Mouse (Mus musculus) ES-Bruce4 (cell line): ENCODE results near the gene Neto2. TPM values are rescaled to one million over a fixed set of nuclear protein-coding genes. Genes with fewer than 3 reads are reported as not detected.
A peak's percentile ranks its signal among the peaks of the same experiment; 100 is the strongest.

ENCODE experiments used
- H3K27ac ChIP-seq: 2 replicates; pipeline ENCODE4 v1.5.1; 2012; ENCODE audit warnings: low read length, inconsistent platforms; ENCODE audit not compliant: insufficient read depth
- H3K27me3 ChIP-seq: 2 replicates; pipeline ENCODE4 v1.6.1; 2012; ENCODE audit warnings: mild to moderate bottlenecking, low read length, inconsistent platforms; ENCODE audit not compliant: control insufficient read depth, poor library complexity, insufficient read depth, severe bottlenecking
- H3K36me3 ChIP-seq: 2 replicates; pipeline ENCODE4 v1.6.1; 2012; ENCODE audit warnings: inconsistent platforms, mild to moderate bottlenecking, low read length, moderate library complexity; ENCODE audit not compliant: control insufficient read depth, poor library complexity, insufficient read depth, severe bottlenecking
- H3K4me1 ChIP-seq: one replicate; pipeline ENCODE4 v1.8.1; 2011; ENCODE audit warnings: low read length; ENCODE audit not compliant: control insufficient read depth, insufficient read depth
- H3K4me3 ChIP-seq: 2 replicates; pipeline ENCODE4 v1.5.1; 2011; ENCODE audit warnings: low read depth, mild to moderate bottlenecking, low read length
- H3K9ac ChIP-seq: 2 replicates; pipeline ENCODE4 v1.6.1; 2012; ENCODE audit warnings: low read depth, mild to moderate bottlenecking, inconsistent platforms; ENCODE audit not compliant: poor library complexity, severe bottlenecking
- H3K9me3 ChIP-seq: replicated peaks from 2 replicates; pipeline ENCODE4 v1.6.1; 2012; ENCODE audit warnings: mild to moderate bottlenecking, low read length, inconsistent platforms; ENCODE audit not compliant: control insufficient read depth, poor library complexity, insufficient read depth, severe bottlenecking
- CTCF ChIP-seq: IDR thresholded peaks from one replicate; pipeline ENCODE4 v1.8.1; 2011; ENCODE audit warnings: low read depth, low read length
- EP300 ChIP-seq: IDR thresholded peaks from 2 replicates; pipeline ENCODE4 v1.6.1; 2011; ENCODE audit warnings: low read depth, low read length; ENCODE audit not compliant: insufficient read depth
- POLR2A ChIP-seq: IDR thresholded peaks from one replicate; pipeline ENCODE4 v1.8.1; 2011; ENCODE audit warnings: low read length; ENCODE audit not compliant: insufficient read depth
- polyA plus RNA-seq: library from polyadenylated mRNA; stranded (reverse); fragments of >200 nt; gene quantifications from 2 replicates; pipeline ENCODE4 v1.2.4, GENCODE M21; 2011; ENCODE audit warnings: low read depth; ENCODE audit not compliant: missing spikeins, insufficient read depth, insufficient read length

The Neto2 gene
- polyA plus RNA-seq, 1 experiment: 2.6 TPM

- Histone ChIP-seq H3K9ac (peak overlapping the region; percentile 19; the same call in 1 of the 2 replicates), H3K27me3 (no peaks in the 10 kb centered on the region), H3K4me3 (peak overlapping the region; percentile 33; the same call in 1 of the 2 replicates), H3K4me1 (peaks cover 3% of the 10 kb centered on the region), H3K27ac (no peak overlapping the region), H3K9me3 (no peaks in the 10 kb centered on the region), H3K36me3 (no peaks in the 10 kb centered on the region)
- TF ChIP-seq POLR2A (no peak), EP300 (no peak), CTCF (no peak)
Observed at GRCm38 (mm10) chr8:85606974-85607373, 93.8 kb downstream of the Neto2 start.

GRCm38 (mm10) chr8:85606561-85606960 lies 94.2 kb downstream of the Neto2 start:
- no peak overlapping the region for H3K27ac ChIP-seq
- H3K4me1 ChIP-seq: peaks cover 3% of the 10 kb centered on the region
- TF ChIP-seq POLR2A: no peak
- no peaks in the 10 kb centered on the region for H3K36me3 ChIP-seq
- H3K9ac ChIP-seq: peak overlapping the region; percentile 19; the same call in 1 of the 2 replicates
- H3K9me3 ChIP-seq: no peaks in the 10 kb centered on the region
- H3K4me3 ChIP-seq: no peak overlapping the region
- H3K27me3 ChIP-seq: no peaks in the 10 kb centered on the region

GRCm38 (mm10) chr8:85604201-85604600 lies 96.5 kb downstream of the Neto2 start:
- H3K36me3 ChIP-seq: no peaks in the 10 kb centered on the region
- no peak for TF ChIP-seq CTCF
- TF ChIP-seq EP300: no peak
- TF ChIP-seq POLR2A: no peak

GRCm38 (mm10) chr8:85603203-85603895 lies 97.4 kb downstream of the Neto2 start:
- H3K9ac ChIP-seq: peak overlapping the region; percentile 21; the same call in 1 of the 2 replicates
- peaks cover 3% of the 10 kb centered on the region for H3K4me1 ChIP-seq
- peak; percentile 69 for TF ChIP-seq CTCF
- no peak for TF ChIP-seq EP300
- TF ChIP-seq POLR2A: no peak
- no peaks in the 10 kb centered on the region for H3K36me3 ChIP-seq
- H3K27me3 ChIP-seq: no peaks in the 10 kb centered on the region
- H3K27ac ChIP-seq: peak overlapping the region; percentile 62
- H3K4me3 ChIP-seq: no peak overlapping the region
- no peaks in the 10 kb centered on the region for H3K9me3 ChIP-seq

More at GRCm38 (mm10) chr8:85604201-85604600, 96.5 kb downstream of the Neto2 start:
- Histone ChIP-seq H3K9me3 (no peaks in the 10 kb centered on the region), H3K4me1 (peaks cover 3% of the 10 kb centered on the region), H3K4me3 (no peak overlapping the region), H3K27ac (no peak overlapping the region), H3K9ac (no peak overlapping the region), H3K27me3 (no peaks in the 10 kb centered on the region)

GRCm38 (mm10) chr8:85602737-85603136 lies 98.0 kb downstream of the Neto2 start:
- H3K36me3 ChIP-seq: no peaks in the 10 kb centered on the region
- H3K27me3 ChIP-seq: no peaks in the 10 kb centered on the region
- H3K27ac ChIP-seq: peak overlapping the region; percentile 62
- H3K4me1 ChIP-seq: peaks cover 5% of the 10 kb centered on the region
- no peak overlapping the region for H3K4me3 ChIP-seq
- no peaks in the 10 kb centered on the region for H3K9me3 ChIP-seq
- H3K9ac ChIP-seq: peak overlapping the region; percentile 21; the same call in 1 of the 2 replicates
- TF ChIP-seq CTCF (no peak), EP300 (0 out of 2 replicates have a peak, but pooled peaks have one; percentile 66)

- Histone ChIP-seq H3K9me3 (no peaks in the 10 kb centered on the region), H3K4me3 (no peak overlapping the region), H3K36me3 (no peaks in the 10 kb centered on the region), H3K27me3 (no peaks in the 10 kb centered on the region), H3K4me1 (peaks cover 11% of the 10 kb centered on the region), H3K27ac (no peak overlapping the region), H3K9ac (no peak overlapping the region)
- TF ChIP-seq POLR2A (no peak), EP300 (no peak), CTCF (no peak)
Observed at GRCm38 (mm10) chr8:85601741-85602140, 99.0 kb downstream of the Neto2 start.
